Mouse (Mus musculus): Measurements from ENCODE around the gene Pdpk1.
A peak's percentile ranks its signal among the peaks of the same experiment; 100 is the strongest.

Gene Pdpk1

GRCm38 (mm10) chr17:24037360-24037759 lies 113.4 kb downstream of the Pdpk1 start:
- DNase-seq (ENCODE audit: low read depth, low spot score): no peak

- no peak for DNase-seq (ENCODE audit: low read depth, low spot score)
These were observed 113.8 kb downstream of the Pdpk1 start for GRCm38 (mm10) chr17:24036954-24037353.

GRCm38 (mm10) chr17:24035087-24035486 lies 115.6 kb downstream of the Pdpk1 start:
- DNase-seq (ENCODE audit: low read depth, low spot score): no peak

GRCm38 (mm10) chr17:24030551-24030950 lies 120.2 kb downstream of the Pdpk1 start:
- DNase-seq (ENCODE audit: low read depth, low spot score): no peak

- DNase-seq (ENCODE audit: low read depth, low spot score): peak; percentile 54
These were observed 121.2 kb downstream of the Pdpk1 start for GRCm38 (mm10) chr17:24029477-24029876.

Measured in brain, adult 2 months (tissue).